Mouse (Mus musculus) gastrocnemius, adult 2 months (tissue): ENCODE measurements around the gene Hexb. TPM values are rescaled to one million over a fixed set of nuclear protein-coding genes. Genes with fewer than 3 reads are reported as not detected.

Source experiments
- DNase-seq: peaks from one replicate; pipeline ENCODE4 v3.0.0; 2022
- H3K27ac ChIP-seq: fragments of 200-600 bp; 2 replicates; pipeline ENCODE4 v1.8.1; 2022; ENCODE audit warnings: mild to moderate bottlenecking
- H3K4me3 ChIP-seq: fragments of 200-600 bp; 2 replicates; pipeline ENCODE4 v1.8.1; 2022; ENCODE audit warnings: mild to moderate bottlenecking, moderate library complexity
- CTCF ChIP-seq: fragments of 200-600 bp; IDR thresholded peaks from 2 replicates; pipeline ENCODE4 v1.8.1; 2022; ENCODE audit warnings: antibody characterized with exemption, mild to moderate bottlenecking, moderate library complexity
- intact Hi-C: fragments of 180-260 bp; cut with DNase I; formaldehyde crosslinking; loops from one replicate; pipeline ENCODE4 v1.15.1; 2025
- total RNA-seq, 2 experiments: library from RNA; stranded (reverse); gene quantifications; 2 replicates each; pipeline ENCODE4 v1.2.3; 2021

Hexb gene
- total RNA-seq, 2 experiments from 2014 or later: 7.6 to 10.9 TPM

GRCm38 (mm10) chr13:97216196-97216595 lies 18.0 kb upstream of the Hexb start:
- TF ChIP-seq CTCF: no peak
- Histone ChIP-seq H3K27ac (no peak overlapping the region), H3K4me3 (no peak overlapping the region)
- intact Hi-C loops: no loop called here
- DNase-seq: no peak

GRCm38 (mm10) chr13:97215563-97215962 lies 17.4 kb upstream of the Hexb start:
- TF ChIP-seq CTCF: no peak
- no peak overlapping the region for H3K27ac ChIP-seq
- intact Hi-C loops: no loop called here
- H3K4me3 ChIP-seq: no peak overlapping the region
- no peak for DNase-seq

- no peak for TF ChIP-seq CTCF
- Histone ChIP-seq H3K27ac (no peak overlapping the region), H3K4me3 (no peak overlapping the region)
- intact Hi-C loops: no loop called here
- no peak for DNase-seq
Observed at GRCm38 (mm10) chr13:97214583-97215268, 16.6 kb upstream of the Hexb start.

- DNase-seq: no peak
- no peak overlapping the region for H3K4me3 ChIP-seq
- H3K27ac ChIP-seq: no peak overlapping the region
- intact Hi-C loops: no loop called here
- no peak for TF ChIP-seq CTCF
Observed at GRCm38 (mm10) chr13:97208500-97209010, 10.4 kb upstream of the Hexb start.

GRCm38 (mm10) chr13:97208112-97208478 lies 9.9 kb upstream of the Hexb start:
- no peak overlapping the region for H3K4me3 ChIP-seq
- DNase-seq: no peak
- H3K27ac ChIP-seq: no peak overlapping the region
- intact Hi-C loops: no loop called here
- TF ChIP-seq CTCF: no peak

GRCm38 (mm10) chr13:97207472-97208111 lies 9.4 kb upstream of the Hexb start:
- intact Hi-C loops: no loop called here
- TF ChIP-seq CTCF: no peak
- Histone ChIP-seq H3K4me3 (no peak overlapping the region), H3K27ac (no peak overlapping the region)
- no peak for DNase-seq

- TF ChIP-seq CTCF: no peak
- intact Hi-C loops: no loop called here
- H3K4me3 ChIP-seq: no peak overlapping the region
- no peak for DNase-seq
- H3K27ac ChIP-seq: no peak overlapping the region
Observed at GRCm38 (mm10) chr13:97206046-97206445, 7.9 kb upstream of the Hexb start.

GRCm38 (mm10) chr13:97205052-97205701 lies 7.0 kb upstream of the Hexb start:
- DNase-seq: peak; percentile 86
- peak; percentile 90 for TF ChIP-seq CTCF
- intact Hi-C loops: no loop called here
- H3K4me3 ChIP-seq: peak overlapping the region; percentile 81
- H3K27ac ChIP-seq: peak overlapping the region; percentile 87

GRCm38 (mm10) chr13:97201896-97202295 lies 3.7 kb upstream of the Hexb start:
- Histone ChIP-seq H3K27ac (no peak overlapping the region), H3K4me3 (no peak overlapping the region)
- no peak for DNase-seq
- no peak for TF ChIP-seq CTCF
- intact Hi-C loops: no loop called here

- no peak for TF ChIP-seq CTCF
- intact Hi-C loops: no loop called here
- no peak overlapping the region for H3K27ac ChIP-seq
- no peak for DNase-seq
- no peak overlapping the region for H3K4me3 ChIP-seq
Observed at GRCm38 (mm10) chr13:97201076-97201475, 2.9 kb upstream of the Hexb start.

GRCm38 (mm10) chr13:97199123-97199522 lies 966 bp upstream of the Hexb start:
- DNase-seq: no peak
- TF ChIP-seq CTCF: no peak
- intact Hi-C loops: no loop called here
- Histone ChIP-seq H3K27ac (no peak overlapping the region; the same call in 1 of the 2 replicates), H3K4me3 (no peak overlapping the region)

GRCm38 (mm10) chr13:97196925-97197218 lies 1.3 kb downstream of the Hexb start:
- no peak for DNase-seq
- intact Hi-C loops: no loop called here
- Histone ChIP-seq H3K4me3 (no peak overlapping the region), H3K27ac (no peak overlapping the region)
- TF ChIP-seq CTCF: no peak

GRCm38 (mm10) chr13:97196186-97196924 lies 1.8 kb downstream of the Hexb start:
- intact Hi-C loops: no loop called here
- no peak overlapping the region for H3K4me3 ChIP-seq
- no peak for TF ChIP-seq CTCF
- no peak overlapping the region for H3K27ac ChIP-seq
- no peak for DNase-seq
